Mouse (Mus musculus): ENCODE data around the gene Hoxd8. TPM values are rescaled to one million over a fixed set of nuclear protein-coding genes. Genes with fewer than 3 reads are reported as not detected.

Gene Hoxd8
- polyA plus RNA-seq, 2 experiments, result 0.04 to 0.06 TPM

DNA sequence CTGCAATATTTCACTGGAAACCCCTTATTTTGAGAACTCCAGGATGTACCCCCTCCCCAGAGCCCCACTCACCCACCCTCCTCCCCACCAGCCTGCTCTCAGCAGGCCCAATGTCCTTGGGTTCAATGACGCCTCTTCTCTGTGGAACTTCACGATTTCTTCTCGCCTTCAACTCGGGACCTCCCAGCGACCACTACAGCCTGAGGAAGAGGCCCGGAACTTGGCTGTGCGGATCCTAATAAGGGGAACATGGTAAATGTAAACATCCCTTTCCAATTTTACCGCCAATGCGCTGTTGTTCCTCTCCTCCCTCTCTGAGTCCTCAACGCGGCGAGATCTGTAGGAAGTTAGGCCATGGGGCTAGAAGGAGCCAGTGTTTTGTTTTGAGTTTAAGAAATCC lies 20.3 kb upstream of the Hoxd8 start:
- no peak overlapping the region for H3K27ac ChIP-seq
- ATAC-seq (ENCODE audit: insufficient read depth) (no peak), DNase-seq (ENCODE audit: low read depth in 3 of 3, low spot score in 3 of 3) (no peak)
- H3K4me3 ChIP-seq (ENCODE audit: insufficient read depth in 1 of 2, low read depth in 2 of 2, low read length in 2 of 2), result no peak overlapping the region
- H3K4me1 ChIP-seq (replicated peaks; ENCODE audit: control insufficient read depth in 2 of 2, insufficient read depth in 2 of 2, low read length in 1 of 2), result no peaks in the 10 kb centered on the region
- H3K9me3 ChIP-seq (ENCODE audit: control insufficient read depth, low read length), result no peaks in the 10 kb centered on the region
- H3K4me2 ChIP-seq (ENCODE audit: low read depth), result no peak overlapping the region
- 1% methylated on average over 12 of the region's 12 CpGs for WGBS (ENCODE audit: insufficient replicate concordance)
- peaks cover 97% of the 10 kb centered on the region for H3K27me3 ChIP-seq (ENCODE audit: control insufficient read depth, insufficient read depth, low read length)
- H3K36me3 ChIP-seq (replicated peaks; ENCODE audit: control insufficient read depth, insufficient read depth, low read depth), result no peaks in the 10 kb centered on the region
- no peak overlapping the region for H3K9ac ChIP-seq (replicated peaks)
- TF ChIP-seq EP300 (IDR thresholded peaks at IDR 0.05; ENCODE audit: low read depth), result no peak
- TF ChIP-seq CTCF (IDR thresholded peaks at IDR 0.05; ENCODE audit: low read depth), result no peak

DNA sequence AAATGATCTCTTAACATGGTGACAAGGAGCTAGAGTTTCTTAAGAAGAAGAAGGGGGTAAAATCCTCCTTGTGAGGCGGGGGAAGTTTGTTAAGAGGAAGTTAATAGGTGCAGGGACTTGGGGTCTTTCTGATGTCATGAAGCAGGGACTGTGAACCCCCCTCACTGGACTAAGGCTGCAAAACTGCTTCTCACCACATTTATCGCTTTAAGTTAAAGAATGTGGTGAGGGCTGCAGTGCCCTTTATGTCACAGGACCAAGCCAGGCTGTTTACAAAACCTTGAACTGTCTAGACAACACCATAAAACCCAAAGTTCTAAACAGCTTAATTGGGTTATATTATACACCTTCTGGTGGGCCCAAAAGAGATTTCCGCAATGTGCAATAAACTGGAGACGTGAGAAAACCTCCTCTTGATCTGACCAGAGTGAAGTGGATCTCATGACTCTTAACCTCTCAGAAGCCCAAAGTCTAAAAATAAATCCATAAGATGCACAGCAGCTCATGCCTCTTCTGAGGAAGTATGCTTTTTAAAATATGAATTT lies 19.3 kb upstream of the Hoxd8 start:
- Histone ChIP-seq H3K4me3 (ENCODE audit: insufficient read depth in 1 of 2, low read depth in 2 of 2, low read length in 2 of 2) (no peak overlapping the region), H3K4me2 (ENCODE audit: low read depth) (no peak overlapping the region), H3K9ac (replicated peaks) (no peak overlapping the region), H3K9me3 (ENCODE audit: control insufficient read depth, low read length) (no peaks in the 10 kb centered on the region), H3K27me3 (ENCODE audit: control insufficient read depth, insufficient read depth, low read length) (peaks cover 97% of the 10 kb centered on the region), H3K36me3 (replicated peaks; ENCODE audit: control insufficient read depth, insufficient read depth, low read depth) (no peaks in the 10 kb centered on the region), H3K4me1 (replicated peaks; ENCODE audit: control insufficient read depth in 2 of 2, insufficient read depth in 2 of 2, low read length in 1 of 2) (no peaks in the 10 kb centered on the region), H3K27ac (no peak overlapping the region)
- TF ChIP-seq EP300 (IDR thresholded peaks at IDR 0.05; ENCODE audit: low read depth), result no peak
- TF ChIP-seq CTCF (IDR thresholded peaks at IDR 0.05; ENCODE audit: low read depth), result no peak
- 16% methylated on average over 4 of the region's 4 CpGs for WGBS (ENCODE audit: insufficient replicate concordance)
- no peak for DNase-seq (ENCODE audit: low read depth in 3 of 3, low spot score in 3 of 3)
- ATAC-seq (ENCODE audit: insufficient read depth), result no peak

GRCm38 (mm10) chr2:74686301-74686987 lies 18.0 kb upstream of the Hoxd8 start:
- TF ChIP-seq EP300 (IDR thresholded peaks at IDR 0.05; ENCODE audit: low read depth), result no peak
- peak; percentile 32; the same call in 1 of the 2 replicates for TF ChIP-seq CTCF (IDR thresholded peaks at IDR 0.05; ENCODE audit: low read depth)
- 7% methylated on average over 17 of the region's 17 CpGs for WGBS (ENCODE audit: insufficient replicate concordance)
- no peaks in the 10 kb centered on the region for H3K4me1 ChIP-seq (replicated peaks; ENCODE audit: control insufficient read depth in 2 of 2, insufficient read depth in 2 of 2, low read length in 1 of 2)
- no peak overlapping the region for H3K9ac ChIP-seq (replicated peaks)
- ATAC-seq (ENCODE audit: insufficient read depth) (no peak), DNase-seq (ENCODE audit: low read depth in 3 of 3, low spot score in 3 of 3) (no peak)
- no peak overlapping the region for H3K4me3 ChIP-seq (ENCODE audit: insufficient read depth in 1 of 2, low read depth in 2 of 2, low read length in 2 of 2)
- no peak overlapping the region for H3K27ac ChIP-seq
- H3K4me2 ChIP-seq (ENCODE audit: low read depth), result no peak overlapping the region
- no peaks in the 10 kb centered on the region for H3K9me3 ChIP-seq (ENCODE audit: control insufficient read depth, low read length)
- peaks cover 97% of the 10 kb centered on the region for H3K27me3 ChIP-seq (ENCODE audit: control insufficient read depth, insufficient read depth, low read length)
- no peaks in the 10 kb centered on the region for H3K36me3 ChIP-seq (replicated peaks; ENCODE audit: control insufficient read depth, insufficient read depth, low read depth)

DNA sequence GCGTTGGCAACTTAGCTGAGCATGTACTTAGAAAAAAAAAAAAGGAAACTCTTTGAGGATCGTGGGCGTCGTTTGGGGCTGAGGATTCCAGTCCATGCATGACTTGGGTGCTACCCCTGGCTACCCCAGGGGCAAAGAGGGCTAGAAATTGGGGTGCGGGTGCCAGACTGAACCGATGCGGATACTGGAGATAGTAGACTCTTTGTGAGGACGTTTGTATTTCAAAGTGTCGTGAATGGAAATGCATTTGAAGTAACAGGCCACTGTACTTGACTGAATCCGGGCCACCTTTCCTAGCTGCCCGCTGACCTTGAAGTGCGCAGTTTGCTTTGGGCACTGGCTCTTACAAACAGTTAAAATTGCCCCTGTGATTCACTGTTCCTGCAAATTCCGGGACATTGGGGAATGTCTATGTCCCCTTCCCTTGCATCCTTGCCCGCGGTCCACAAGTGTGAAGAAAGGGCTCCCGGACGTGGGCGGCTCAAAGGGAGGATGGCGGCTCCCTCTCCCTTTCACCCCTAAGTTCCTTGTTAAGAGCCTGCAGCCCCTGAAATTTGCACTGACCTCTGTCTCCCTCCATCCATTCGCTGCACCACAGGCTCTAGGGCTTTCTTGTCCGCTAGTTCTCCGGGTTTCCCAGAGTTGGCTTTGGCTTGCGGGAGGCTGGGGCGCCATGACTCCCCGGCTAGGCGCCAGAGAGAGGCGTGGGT lies 17.3 kb upstream of the Hoxd8 start:
- H3K27me3 ChIP-seq (ENCODE audit: control insufficient read depth, insufficient read depth, low read length), result peaks cover 97% of the 10 kb centered on the region
- no peak for DNase-seq (ENCODE audit: low read depth in 3 of 3, low spot score in 3 of 3)
- no peak for ATAC-seq (ENCODE audit: insufficient read depth)
- no peak overlapping the region for H3K4me2 ChIP-seq (ENCODE audit: low read depth)
- no peak overlapping the region for H3K27ac ChIP-seq
- H3K9ac ChIP-seq (replicated peaks), result no peak overlapping the region
- H3K9me3 ChIP-seq (ENCODE audit: control insufficient read depth, low read length), result no peaks in the 10 kb centered on the region
- WGBS (ENCODE audit: insufficient replicate concordance), result 1% methylated on average over 27 of the region's 27 CpGs
- H3K36me3 ChIP-seq (replicated peaks; ENCODE audit: control insufficient read depth, insufficient read depth, low read depth), result no peaks in the 10 kb centered on the region
- TF ChIP-seq CTCF (IDR thresholded peaks at IDR 0.05; ENCODE audit: low read depth), result no peak
- TF ChIP-seq EP300 (IDR thresholded peaks at IDR 0.05; ENCODE audit: low read depth), result no peak
- H3K4me3 ChIP-seq (ENCODE audit: insufficient read depth in 1 of 2, low read depth in 2 of 2, low read length in 2 of 2), result no peak overlapping the region
- H3K4me1 ChIP-seq (replicated peaks; ENCODE audit: control insufficient read depth in 2 of 2, insufficient read depth in 2 of 2, low read length in 1 of 2), result no peaks in the 10 kb centered on the region

Measured in liver, embryonic 14.5 days (tissue).